Mouse (Mus musculus) limb, embryonic 15.5 days (tissue): Measurements from ENCODE around the gene Tjp1. TPM values are rescaled to one million over a fixed set of nuclear protein-coding genes. Genes with fewer than 3 reads are reported as not detected.

Experiments used
- ATAC-seq: fragments of 200-750 bp; cut with Nextera tagmentation; 2 replicates; pipeline ENCODE4 v1.8.0; 2017; ENCODE audit warnings: low read depth, moderate TSS enrichment; ENCODE audit not compliant: insufficient number of reproducible peaks, low FRiP score, low TSS enrichment
- H3K27ac ChIP-seq: fragments of 300-500 bp; sonication (generic); 2 replicates; pipeline ENCODE4 v1.5.1; 2015; ENCODE audit warnings: moderate library complexity, mild to moderate bottlenecking, inconsistent platforms
- H3K27me3 ChIP-seq: fragments of 300-500 bp; sonication (generic); 2 replicates; pipeline ENCODE4 v1.6.1; 2015; ENCODE audit warnings: inconsistent platforms
- H3K36me3 ChIP-seq: fragments of 300-500 bp; sonication (generic); 2 replicates; pipeline ENCODE4 v1.6.1; 2015; ENCODE audit warnings: inconsistent platforms
- H3K4me1 ChIP-seq: fragments of 300-500 bp; sonication (generic); 2 replicates; pipeline ENCODE4 v1.6.1; 2015; ENCODE audit warnings: inconsistent platforms
- H3K4me2 ChIP-seq: fragments of 300-500 bp; sonication (generic); 2 replicates; pipeline ENCODE4 v1.6.1; 2015; ENCODE audit warnings: mild to moderate bottlenecking, inconsistent platforms
- H3K4me3 ChIP-seq: fragments of 300-500 bp; sonication (generic); 2 replicates; pipeline ENCODE4 v1.5.1; 2015; ENCODE audit warnings: mild to moderate bottlenecking, inconsistent platforms
- H3K9ac ChIP-seq: fragments of 300-500 bp; sonication (generic); 2 replicates; pipeline ENCODE4 v1.6.1; 2015; ENCODE audit warnings: inconsistent platforms
- H3K9me3 ChIP-seq: fragments of 300-500 bp; sonication (generic); 2 replicates; pipeline ENCODE4 v1.6.1; 2016; ENCODE audit warnings: inconsistent platforms
- WGBS: fragments of 180-500 bp; shearing (Covaris S2); methylation state at CpG from one replicate; pipeline ENCODE4 v1.1.7; 2015; 5-methylcytosine and 5-hydroxymethylcytosine counted together
- polyA plus RNA-seq: library from polyadenylated mRNA; unstranded; fragments of >200 nt; fragmentation: Nextera tagmentation; extraction: Ambion mirVana; gene quantifications from 2 replicates; pipeline ENCODE4 v1.2.1, GENCODE M21; 2015

Tjp1 gene
- 21.8 and 25.1 TPM in 2 replicates for polyA plus RNA-seq

DNA sequence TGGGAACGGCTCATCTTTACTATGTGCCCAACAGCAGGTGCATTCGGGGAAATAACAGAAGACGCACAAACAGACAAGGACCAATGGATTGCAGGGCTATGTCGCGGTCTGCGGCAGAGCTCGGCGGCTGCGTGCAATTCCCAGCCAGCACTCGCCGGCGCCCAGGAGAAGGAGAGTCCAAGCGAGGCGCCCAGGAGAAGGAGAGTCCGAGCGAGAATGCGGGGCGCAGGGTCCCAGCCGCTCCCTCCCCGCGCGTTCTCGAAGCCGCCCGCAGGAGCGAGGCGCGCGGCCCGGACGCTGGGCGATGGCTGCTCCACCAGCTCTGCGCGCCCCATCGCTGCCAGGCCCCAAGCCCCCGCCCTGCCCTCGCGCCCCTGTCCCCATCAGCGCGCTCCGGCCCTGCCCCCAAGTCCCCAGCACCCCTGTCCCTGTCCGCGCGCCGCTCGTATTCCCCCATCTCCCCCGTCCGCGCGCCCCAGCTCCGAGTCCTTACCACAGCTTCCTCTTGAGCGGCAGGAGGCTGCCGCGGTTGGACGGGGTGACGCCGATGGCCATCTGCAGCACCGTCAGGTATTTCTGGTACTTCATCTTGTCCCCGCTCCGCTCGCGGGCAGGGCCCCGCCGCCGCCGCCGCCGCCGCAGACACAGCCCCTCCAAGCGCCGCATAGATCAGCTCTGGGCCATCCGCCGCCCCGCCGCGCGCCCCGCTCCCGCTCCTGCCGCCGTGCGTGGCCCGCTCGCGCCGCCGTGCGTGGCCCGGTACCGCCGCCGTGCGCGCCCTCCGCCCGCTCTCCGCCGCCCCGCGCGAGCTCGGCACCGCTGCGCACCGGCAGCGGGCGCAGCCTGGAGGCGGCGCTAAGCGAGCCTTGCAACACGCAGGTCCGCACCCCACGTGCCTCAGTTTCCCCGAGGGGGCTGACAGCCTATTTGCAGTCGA lies at the start of gene Tjp1:
Tjp1 (minus strand) TSS at position 711 of the 937 bp plus-strand sequence.
- no peaks in the 10 kb centered on the region for H3K9me3 ChIP-seq
- H3K27ac ChIP-seq = no peak within 1 kb of the TSS
- no peak for ATAC-seq
- peak within 1 kb of the TSS; percentile 35 for H3K9ac ChIP-seq
- H3K4me2 ChIP-seq = peak within 1 kb of the TSS; percentile 98
- H3K27me3 ChIP-seq = peaks cover 37% of the 10 kb centered on the region
- WGBS = under 1% methylated on average over 100 of the region's 115 CpGs
- peaks cover 13% of the 10 kb centered on the region; the same call in 1 of the 2 replicates for H3K4me1 ChIP-seq
- H3K36me3 ChIP-seq = no peaks in the 10 kb centered on the region
- H3K4me3 ChIP-seq = peak within 1 kb of the TSS; percentile 61

DNA sequence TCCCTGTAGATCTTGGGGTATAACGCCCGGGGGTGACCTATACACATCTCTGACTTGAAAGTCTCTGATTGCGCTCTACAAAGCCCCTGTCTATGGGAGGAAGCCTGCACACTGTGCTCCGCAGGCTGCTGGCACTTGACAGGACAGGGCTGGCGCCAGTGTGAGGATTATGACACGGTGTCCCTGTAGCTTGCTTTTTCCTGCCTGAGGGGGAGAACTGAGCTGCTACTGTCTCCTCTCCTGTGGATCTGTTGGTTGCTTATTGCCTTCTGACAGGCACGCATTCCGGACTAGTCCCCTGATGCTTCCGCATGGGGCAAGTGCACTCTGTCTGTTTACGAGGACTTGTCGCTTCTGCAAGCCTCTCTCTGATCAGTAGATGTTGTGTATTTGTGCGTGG lies 49.5 kb upstream of the Tjp1 start:
- 0 out of 2 replicates have a peak, but pooled peaks cover 3% of the 10 kb centered on the region for H3K4me1 ChIP-seq
- H3K4me2 ChIP-seq = no peak overlapping the region
- H3K9me3 ChIP-seq = no peaks in the 10 kb centered on the region
- 29% methylated on average over 12 of the region's 12 CpGs for WGBS
- H3K4me3 ChIP-seq = no peak overlapping the region
- no peak overlapping the region for H3K27ac ChIP-seq
- no peak for ATAC-seq
- H3K27me3 ChIP-seq = no peaks in the 10 kb centered on the region
- H3K9ac ChIP-seq = no peak overlapping the region
- H3K36me3 ChIP-seq = no peaks in the 10 kb centered on the region

DNA sequence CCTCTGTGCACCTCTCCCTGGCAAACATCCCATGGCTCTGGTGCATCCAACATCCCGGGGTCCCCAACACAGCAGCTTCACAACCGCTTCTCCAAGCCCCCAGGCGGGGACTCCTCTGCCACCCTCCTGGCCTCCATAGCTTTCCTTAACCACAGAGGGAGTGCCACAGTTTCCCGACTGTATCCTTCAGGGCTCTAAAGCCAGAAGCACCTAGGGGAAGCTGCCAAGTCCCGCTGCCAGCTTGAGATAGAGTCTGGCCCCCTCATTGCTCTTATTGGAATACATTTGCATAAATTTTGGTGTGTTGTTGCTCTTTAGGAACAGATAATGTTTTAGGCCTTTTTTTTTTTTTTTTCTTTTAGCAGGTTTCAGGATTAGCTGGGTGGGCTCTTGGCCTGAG lies 45.1 kb upstream of the Tjp1 start:
- H3K36me3 ChIP-seq = no peaks in the 10 kb centered on the region
- no peak for ATAC-seq
- no peak overlapping the region for H3K9ac ChIP-seq
- H3K4me1 ChIP-seq = 0 out of 2 replicates have a peak, but pooled peaks cover 3% of the 10 kb centered on the region
- H3K4me2 ChIP-seq = no peak overlapping the region
- no peaks in the 10 kb centered on the region for H3K27me3 ChIP-seq
- no peaks in the 10 kb centered on the region for H3K9me3 ChIP-seq
- 71% methylated on average over 5 of the region's 5 CpGs for WGBS
- H3K27ac ChIP-seq = no peak overlapping the region
- no peak overlapping the region for H3K4me3 ChIP-seq

DNA sequence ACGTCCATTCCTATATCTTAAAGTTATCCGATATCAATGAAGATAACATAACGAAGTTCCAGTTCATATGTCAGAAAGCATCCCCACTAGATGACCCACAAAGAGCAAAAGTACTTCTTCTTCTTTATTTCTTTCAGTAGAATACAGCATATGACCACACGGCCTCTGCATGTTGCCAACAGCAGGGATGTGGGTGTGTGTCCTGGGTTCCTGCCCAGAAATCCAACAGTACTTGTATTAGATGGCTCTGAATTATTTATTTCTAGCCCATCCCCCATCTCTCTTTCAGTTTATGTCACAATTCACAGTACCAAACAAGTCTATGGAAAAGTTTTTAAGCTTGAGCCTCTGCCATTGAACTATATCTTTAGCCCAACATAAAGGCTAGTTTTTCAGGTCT lies 43.1 kb upstream of the Tjp1 start:
- Histone ChIP-seq H3K4me1 (no peaks in the 10 kb centered on the region), H3K36me3 (no peaks in the 10 kb centered on the region), H3K9ac (no peak overlapping the region), H3K27ac (no peak overlapping the region), H3K9me3 (no peaks in the 10 kb centered on the region), H3K27me3 (no peaks in the 10 kb centered on the region), H3K4me3 (no peak overlapping the region), H3K4me2 (no peak overlapping the region)
- no peak for ATAC-seq
- 79% methylated on average over 4 of the region's 4 CpGs for WGBS

DNA sequence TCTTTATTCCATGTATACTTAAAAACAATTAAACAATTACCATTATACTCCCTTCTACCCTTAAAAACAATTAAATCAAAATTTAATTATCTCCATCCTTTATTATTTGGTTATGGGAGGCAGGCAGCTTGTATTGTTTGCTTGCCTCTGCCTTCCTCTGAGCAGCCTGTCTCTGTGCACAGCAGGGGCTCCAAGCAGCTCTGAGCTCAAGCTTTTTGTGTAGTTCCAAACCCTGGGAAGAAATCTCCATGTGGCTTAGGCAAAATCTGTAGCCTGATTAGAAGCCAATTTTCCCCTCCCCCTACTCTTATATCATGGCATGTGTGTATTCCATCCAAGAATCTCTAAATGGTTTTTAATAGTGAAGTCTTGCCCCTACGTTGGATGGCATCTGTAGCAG lies 28.4 kb upstream of the Tjp1 start:
- Histone ChIP-seq H3K9ac (no peak overlapping the region), H3K27me3 (no peaks in the 10 kb centered on the region), H3K4me1 (no peaks in the 10 kb centered on the region), H3K4me3 (no peak overlapping the region), H3K4me2 (no peak overlapping the region), H3K9me3 (no peaks in the 10 kb centered on the region), H3K27ac (no peak overlapping the region), H3K36me3 (no peaks in the 10 kb centered on the region)
- WGBS = 29% methylated on average over 1 of the region's 1 CpGs
- no peak for ATAC-seq

DNA sequence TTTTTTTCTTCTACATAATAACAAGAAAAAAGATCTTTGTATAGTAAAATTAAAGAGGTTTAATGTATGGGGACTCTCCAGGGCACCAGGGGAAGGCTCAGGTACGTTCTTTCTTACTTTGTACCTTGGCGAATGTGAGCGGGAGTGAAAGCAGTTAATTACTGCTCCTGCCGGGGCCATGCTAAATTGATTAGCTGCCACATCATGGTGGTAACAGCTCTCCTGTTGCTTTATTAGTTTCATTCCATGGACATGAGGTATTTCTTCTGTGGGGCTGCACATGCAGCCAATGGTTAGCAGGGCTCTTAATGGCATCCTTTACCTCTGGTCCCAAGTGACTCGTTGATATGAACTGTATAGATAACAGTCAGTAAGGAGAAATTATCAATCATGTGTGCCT lies 18.2 kb upstream of the Tjp1 start:
- no peaks in the 10 kb centered on the region for H3K36me3 ChIP-seq
- no peaks in the 10 kb centered on the region for H3K4me1 ChIP-seq
- no peak overlapping the region for H3K9ac ChIP-seq
- H3K9me3 ChIP-seq = no peaks in the 10 kb centered on the region
- ATAC-seq = no peak
- H3K27ac ChIP-seq = no peak overlapping the region
- no peaks in the 10 kb centered on the region for H3K27me3 ChIP-seq
- H3K4me2 ChIP-seq = no peak overlapping the region
- 8% methylated on average over 5 of the region's 5 CpGs for WGBS
- no peak overlapping the region for H3K4me3 ChIP-seq

DNA sequence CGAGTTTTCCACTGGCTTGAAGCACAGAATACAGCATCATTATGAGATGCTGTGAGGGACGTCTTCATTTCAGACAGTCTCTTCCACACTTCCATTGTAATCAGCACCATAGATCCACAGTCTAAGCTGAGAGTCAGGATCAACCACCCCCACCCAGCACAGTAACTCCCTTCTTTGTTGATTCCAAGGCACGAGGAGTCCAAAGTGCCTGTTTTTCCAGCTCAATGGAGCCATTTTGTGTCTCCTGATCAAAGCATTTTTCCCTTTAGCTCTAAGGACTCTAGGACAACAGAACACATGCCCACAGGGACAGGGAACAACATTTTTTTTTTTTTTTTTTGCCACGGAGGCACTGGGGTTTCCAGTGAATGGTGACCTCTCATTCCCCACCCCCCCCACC lies 5.1 kb upstream of the Tjp1 start:
- peaks cover 4% of the 10 kb centered on the region; the same call in 1 of the 2 replicates for H3K4me1 ChIP-seq
- no peak for ATAC-seq
- H3K27ac ChIP-seq = no peak overlapping the region

DNA sequence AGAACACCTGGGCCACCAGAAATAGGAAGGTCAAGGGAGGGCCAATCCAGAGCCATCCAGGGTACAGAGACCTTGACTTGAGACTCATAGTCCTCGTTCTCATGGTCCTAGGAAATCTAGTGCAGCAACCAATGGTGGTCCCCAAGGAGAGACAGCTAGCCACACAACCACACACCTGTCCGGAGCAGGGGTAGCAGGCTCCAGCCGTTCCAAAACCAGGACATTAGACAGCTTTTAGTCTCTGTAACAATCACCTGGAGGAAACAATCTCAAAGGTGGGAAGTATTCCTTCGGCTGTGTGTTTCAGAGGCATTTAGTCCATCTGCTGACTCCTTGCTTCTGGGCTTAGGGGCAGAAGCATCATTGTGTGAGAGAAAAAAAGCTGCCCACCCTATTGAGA lies 4.5 kb downstream of the Tjp1 start:
- Histone ChIP-seq H3K4me3 (no peak overlapping the region), H3K9me3 (no peaks in the 10 kb centered on the region), H3K27ac (no peak overlapping the region), H3K36me3 (no peaks in the 10 kb centered on the region), H3K27me3 (peaks cover 24% of the 10 kb centered on the region), H3K4me1 (peaks cover 13% of the 10 kb centered on the region; the same call in 1 of the 2 replicates), H3K4me2 (no peak overlapping the region), H3K9ac (no peak overlapping the region)
- 83% methylated on average over 4 of the region's 4 CpGs for WGBS
- no peak for ATAC-seq

More for the DNA sequence above, 5.1 kb upstream of the Tjp1 start:
- Histone ChIP-seq H3K9me3 (no peaks in the 10 kb centered on the region), H3K27me3 (peaks cover 17% of the 10 kb centered on the region), H3K9ac (no peak overlapping the region), H3K4me3 (no peak overlapping the region), H3K36me3 (no peaks in the 10 kb centered on the region), H3K4me2 (no peak overlapping the region)
- WGBS = 60% methylated on average over 4 of the region's 4 CpGs

DNA sequence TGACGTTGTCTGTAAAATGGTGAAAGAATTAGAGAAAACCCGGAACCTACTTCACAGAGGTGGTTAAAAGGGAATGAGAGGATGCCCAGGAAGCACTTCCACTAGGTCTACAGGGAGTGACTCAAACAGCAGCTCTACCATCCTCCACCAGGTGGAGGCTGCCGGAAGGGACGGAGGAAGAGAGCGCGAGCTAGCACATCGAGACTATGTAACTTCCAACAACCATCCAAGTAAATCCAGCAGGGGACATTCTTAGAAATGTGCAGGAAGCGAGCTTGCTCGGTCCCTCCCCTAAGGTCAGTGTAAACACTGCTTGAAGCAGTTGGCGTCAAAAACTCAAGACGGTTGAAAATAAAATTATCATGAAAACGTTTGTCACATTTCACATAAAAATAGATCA lies 5.1 kb downstream of the Tjp1 start:
- Histone ChIP-seq H3K4me2 (no peak overlapping the region), H3K4me3 (no peak overlapping the region), H3K27ac (no peak overlapping the region), H3K9ac (no peak overlapping the region), H3K9me3 (no peaks in the 10 kb centered on the region), H3K36me3 (no peaks in the 10 kb centered on the region), H3K4me1 (peaks cover 7% of the 10 kb centered on the region; the same call in 1 of the 2 replicates), H3K27me3 (peaks cover 18% of the 10 kb centered on the region)
- ATAC-seq = no peak
- WGBS = 58% methylated on average over 12 of the region's 12 CpGs

DNA sequence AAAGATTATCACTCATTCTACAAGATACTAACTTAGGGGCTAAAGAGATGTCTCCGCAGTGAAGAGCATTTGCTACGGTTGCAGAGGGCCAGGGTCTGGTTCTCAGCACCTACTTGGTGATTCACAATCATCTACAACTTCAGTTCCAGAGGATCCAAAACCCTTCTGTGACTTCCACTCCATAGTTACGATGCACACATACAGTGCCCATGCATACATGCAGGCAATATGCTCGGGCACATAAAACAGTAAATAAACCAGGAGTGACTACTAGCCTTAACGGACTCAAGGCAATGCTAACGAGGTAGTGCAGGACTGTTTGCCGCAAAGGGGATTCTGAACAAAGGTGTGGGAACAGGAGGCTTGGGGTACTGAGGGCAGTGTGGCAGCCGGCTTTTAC lies 7.0 kb downstream of the Tjp1 start:
- H3K9ac ChIP-seq = no peak overlapping the region
- no peaks in the 10 kb centered on the region for H3K36me3 ChIP-seq
- no peak overlapping the region for H3K4me3 ChIP-seq
- H3K4me1 ChIP-seq = no peaks in the 10 kb centered on the region
- H3K4me2 ChIP-seq = no peak overlapping the region
- H3K27me3 ChIP-seq = no peaks in the 10 kb centered on the region
- ATAC-seq = no peak
- no peak overlapping the region for H3K27ac ChIP-seq
- no peaks in the 10 kb centered on the region for H3K9me3 ChIP-seq
- 70% methylated on average over 8 of the region's 8 CpGs for WGBS

DNA sequence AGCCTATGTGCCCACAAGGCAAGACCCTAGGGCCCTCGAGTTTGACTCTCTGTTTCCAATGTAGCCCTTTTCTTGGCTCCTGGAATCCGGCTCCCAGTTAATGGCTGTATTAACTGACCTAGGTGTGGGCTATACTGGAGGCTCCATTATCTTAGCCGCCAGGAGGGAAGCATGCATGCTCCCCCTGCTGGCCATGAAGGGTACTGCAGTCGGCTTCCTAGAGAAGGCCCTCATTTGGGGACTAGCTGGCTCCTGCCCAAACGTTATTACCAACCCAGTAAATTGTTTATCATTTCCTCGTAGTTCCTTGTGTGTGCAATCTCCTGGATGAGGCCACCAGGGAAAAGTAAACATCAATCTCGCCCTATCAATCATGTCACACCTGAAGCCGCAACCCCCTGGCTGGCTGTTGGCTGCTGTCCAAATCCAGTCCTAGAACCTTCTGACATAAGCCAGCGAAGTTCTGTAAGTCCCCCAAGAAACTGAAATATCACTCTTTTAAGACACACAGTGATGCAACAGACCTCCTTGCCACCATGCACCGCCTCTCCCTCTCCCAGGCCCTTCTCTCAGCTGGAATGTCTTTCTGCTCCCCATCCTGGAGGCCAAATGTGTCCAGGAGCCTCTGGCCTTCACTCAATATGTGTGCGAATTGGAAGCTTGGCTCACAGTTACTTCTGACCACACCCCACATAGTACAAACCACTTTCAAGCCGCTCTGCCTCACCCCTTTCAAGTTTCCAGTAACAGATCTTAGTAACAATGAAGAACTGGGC lies 7.6 kb downstream of the Tjp1 start:
- H3K36me3 ChIP-seq = no peaks in the 10 kb centered on the region
- H3K4me1 ChIP-seq = no peaks in the 10 kb centered on the region
- H3K4me3 ChIP-seq = no peak overlapping the region
- no peaks in the 10 kb centered on the region for H3K27me3 ChIP-seq
- no peak overlapping the region for H3K27ac ChIP-seq
- H3K4me2 ChIP-seq = no peak overlapping the region
- H3K9ac ChIP-seq = no peak overlapping the region
- no peaks in the 10 kb centered on the region for H3K9me3 ChIP-seq
- no peak for ATAC-seq
- WGBS = 28% methylated on average over 12 of the region's 12 CpGs

DNA sequence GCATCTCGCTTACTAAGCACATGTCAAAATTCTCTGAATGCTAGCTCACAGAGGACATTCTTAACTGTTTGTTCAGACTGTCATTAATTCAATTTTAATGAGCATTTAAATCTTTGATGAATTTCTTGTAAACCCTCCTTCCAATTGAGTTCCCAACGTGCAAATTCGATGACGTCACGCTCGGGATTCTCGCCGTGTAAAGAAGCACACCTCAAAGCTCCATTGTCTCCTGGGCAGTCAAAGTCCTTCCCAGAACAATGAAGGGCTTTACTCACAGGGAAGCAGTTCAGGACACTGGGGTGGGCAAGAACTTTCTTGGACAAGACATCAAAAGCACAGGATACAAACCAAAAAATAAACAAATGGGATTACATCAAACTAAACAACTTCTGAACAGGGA lies 10.7 kb downstream of the Tjp1 start:
- Histone ChIP-seq H3K9ac (no peak overlapping the region), H3K27ac (no peak overlapping the region), H3K4me2 (no peak overlapping the region), H3K36me3 (no peaks in the 10 kb centered on the region), H3K4me1 (no peaks in the 10 kb centered on the region), H3K9me3 (no peaks in the 10 kb centered on the region), H3K27me3 (peaks cover 5% of the 10 kb centered on the region; the same call in 1 of the 2 replicates), H3K4me3 (no peak overlapping the region)
- ATAC-seq = no peak
- WGBS = 69% methylated on average over 8 of the region's 8 CpGs
